Mouse (Mus musculus) thymus, postnatal 0 days (tissue): ENCODE results near the gene Olfr780. TPM values are rescaled to one million over a fixed set of nuclear protein-coding genes. Genes with fewer than 3 reads are reported as not detected.
"Not testable (repeated sequence)": the region's sequence is repeated elsewhere in the genome, so short reads cannot be mapped to it uniquely, and the experiment has no call there.

Experiments
- DNase-seq: peaks from one replicate; pipeline ENCODE4 v3.0.0-alpha.2; 2015; ENCODE audit warnings: low spot score
- polyA plus RNA-seq: library from polyadenylated mRNA; unstranded; fragments of >200 nt; fragmentation: Nextera tagmentation; extraction: Ambion mirVana; gene quantifications from 2 replicates; pipeline ENCODE4 v1.2.1, GENCODE M21; 2015

The Olfr780 gene
- not detected in 2 replicates for polyA plus RNA-seq

GRCm38 (mm10) chr10:129317817-129318216 lies at the start of gene Olfr780:
Gene Olfr780, plus strand, starts transcription at chr10:129318117.
- DNase-seq, result no peak

GRCm38 (mm10) chr10:129271081-129271535 lies 46.8 kb upstream of the Olfr780 start, which contains the start of gene Olfr777:
Gene Olfr777, minus strand, starts transcription at chr10:129271485.
- no peak for DNase-seq

DNA sequence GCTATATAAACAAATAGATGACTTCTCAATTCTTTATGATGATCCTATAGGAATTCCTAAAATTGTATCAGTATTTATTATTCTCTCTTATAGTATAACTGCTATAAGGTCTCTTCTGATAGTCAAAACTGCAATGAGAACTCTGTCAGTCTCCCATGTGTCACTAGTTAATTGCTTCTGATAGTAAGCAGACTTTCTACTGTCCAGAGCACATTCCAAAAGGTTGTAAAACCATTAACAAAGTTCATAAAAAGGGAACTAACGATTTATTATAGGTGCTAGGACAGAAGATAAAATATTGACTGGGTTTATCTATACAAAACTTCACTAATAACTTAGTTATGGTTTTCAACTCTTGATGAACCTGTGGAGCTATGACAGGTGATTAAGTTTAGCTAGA lies 4.9 kb upstream of the Olfr780 start:
- not testable (repeated sequence) for DNase-seq

DNA sequence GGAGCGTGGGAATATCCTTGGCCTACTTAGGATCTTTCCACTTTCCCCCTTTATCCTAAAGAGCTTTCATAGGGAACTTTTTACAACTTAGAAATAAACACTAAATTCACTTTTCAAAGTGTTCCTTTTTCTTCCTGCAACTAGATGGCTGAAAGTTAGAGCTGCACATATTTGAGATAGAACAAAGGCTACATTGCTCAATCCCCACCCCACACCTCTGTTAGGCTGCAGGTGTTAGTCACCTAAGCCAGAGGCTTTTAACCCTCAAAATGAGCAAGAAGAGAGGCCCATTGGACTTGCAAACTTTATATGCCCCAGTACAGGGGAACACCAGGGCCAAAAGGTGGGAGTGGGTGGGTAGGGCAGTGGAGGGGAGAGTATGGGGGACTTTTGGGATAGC lies 4.4 kb upstream of the Olfr780 start:
- not testable (repeated sequence) for DNase-seq

- no peak for DNase-seq
These were observed 10.6 kb downstream of the Olfr780 start, which contains the start of gene Olfr781 for GRCm38 (mm10) chr10:129328554-129328953. Gene Olfr781, plus strand, starts transcription at chr10:129328854.

DNA sequence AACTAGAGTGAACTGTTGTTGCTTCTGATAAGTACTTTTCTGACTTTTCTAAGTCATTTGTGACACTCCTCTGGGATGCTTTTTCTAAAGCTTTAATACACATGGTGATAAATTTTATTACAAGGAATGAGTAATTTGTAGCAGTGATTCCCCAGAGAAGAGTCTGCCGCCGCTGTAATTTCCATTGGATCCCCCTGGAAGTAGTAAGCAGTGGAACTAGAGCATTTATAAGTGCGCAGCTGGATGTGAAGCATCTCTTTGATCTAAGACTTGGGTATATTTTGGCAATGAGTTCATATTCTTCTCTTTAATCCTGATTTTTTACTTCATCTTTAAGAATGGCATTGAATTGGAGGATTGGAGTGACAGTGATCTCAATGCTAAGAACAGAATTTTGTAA lies 30.6 kb downstream of the Olfr780 start, which contains the start of gene Olfr782:
Olfr782 (plus strand) TSS at position 301 of the 400 bp plus-strand sequence.
- DNase-seq, result no peak

DNA sequence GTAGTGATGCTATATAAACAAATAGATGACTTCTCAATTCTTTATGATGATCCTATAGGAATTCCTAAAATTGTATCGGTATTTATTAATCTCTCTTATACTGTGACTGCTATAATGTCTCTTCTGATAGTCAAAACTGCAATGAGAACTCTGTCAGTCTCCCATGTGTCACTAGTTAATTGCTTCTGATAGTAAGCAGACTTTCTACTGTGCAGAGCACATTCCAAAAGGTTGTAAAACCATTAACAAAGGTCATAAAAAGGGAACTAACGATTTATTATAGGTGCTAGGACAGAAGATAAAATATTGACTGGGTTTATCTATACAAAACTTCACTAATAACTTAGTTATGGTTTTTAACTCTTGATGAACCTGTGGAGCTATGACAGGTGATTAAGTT lies 34.6 kb downstream of the Olfr780 start:
- not testable (repeated sequence) for DNase-seq

DNA sequence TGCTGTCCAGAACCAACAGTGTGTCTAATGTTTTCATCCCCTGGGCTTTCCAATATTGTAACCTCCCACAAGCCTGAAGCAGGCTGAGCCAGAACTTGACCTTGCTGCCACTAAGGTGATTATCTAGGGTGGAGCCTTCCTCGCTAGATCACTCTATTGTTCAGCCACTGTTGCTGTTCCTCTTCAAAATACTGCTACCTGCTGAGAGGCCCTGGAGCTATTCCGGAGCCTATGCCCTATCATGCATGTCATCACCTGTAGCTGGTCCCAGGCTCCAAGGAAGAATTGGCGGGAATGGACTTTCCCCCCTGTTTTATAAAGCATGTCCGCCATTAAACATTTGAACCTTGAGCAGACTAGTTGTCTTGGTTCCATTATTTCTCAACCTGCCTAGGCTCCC lies 38.6 kb downstream of the Olfr780 start:
- DNase-seq, result not testable (repeated sequence)

DNA sequence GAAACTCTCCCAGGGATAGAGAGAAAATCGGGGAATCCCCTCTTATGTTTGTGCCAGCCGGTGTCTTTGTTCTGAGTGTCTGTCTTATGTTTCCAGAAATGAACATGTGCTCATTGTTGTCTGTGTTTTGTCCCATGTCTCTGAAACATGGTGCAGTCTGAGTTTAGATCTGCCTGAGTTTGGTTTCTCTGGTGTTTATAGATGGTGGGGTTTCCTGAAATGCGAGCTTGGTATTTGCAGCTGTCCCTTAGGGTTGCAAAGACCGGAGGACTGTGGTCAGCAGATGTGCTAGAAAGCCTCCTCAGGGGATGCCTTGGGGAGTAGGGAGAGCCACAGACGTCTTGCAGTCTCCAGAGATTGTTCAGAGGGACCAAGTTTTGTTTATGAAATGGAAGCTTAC lies 39.4 kb downstream of the Olfr780 start:
- no peak for DNase-seq

Other genes with a start within 250 kb of the Olfr780 start
- gene Olfr766-ps1, start 249.1 kb upstream of the Olfr780 start, polyA plus RNA-seq, result not detected in 2 replicates
- not detected in 2 replicates for gene Olfr767, start 235.2 kb upstream of the Olfr780 start, polyA plus RNA-seq
- not detected in 2 replicates for gene Olfr768, start 218.7 kb upstream of the Olfr780 start, polyA plus RNA-seq
- gene Olfr769, start 200.3 kb upstream of the Olfr780 start, polyA plus RNA-seq, result not detected in 2 replicates
- not detected in 2 replicates for gene Olfr770, start 179.1 kb upstream of the Olfr780 start, polyA plus RNA-seq
- not detected in 2 replicates for gene Olfr771, start 153.4 kb upstream of the Olfr780 start, polyA plus RNA-seq
- not detected in 2 replicates for gene Olfr772, start 140.2 kb upstream of the Olfr780 start, polyA plus RNA-seq
- not detected in 2 replicates for gene Olfr773, start 130.7 kb upstream of the Olfr780 start, polyA plus RNA-seq
- gene Olfr774, start 81.9 kb upstream of the Olfr780 start, polyA plus RNA-seq, result not detected in 2 replicates
- gene Olfr775, start 69.7 kb upstream of the Olfr780 start, polyA plus RNA-seq, result not detected in 2 replicates
- not detected in 2 replicates for gene Olfr776, start 59.0 kb upstream of the Olfr780 start, polyA plus RNA-seq
- not detected in 2 replicates for gene Olfr777, start 46.6 kb upstream of the Olfr780 start, polyA plus RNA-seq
- not detected in 2 replicates for gene Olfr781, start 10.7 kb downstream of the Olfr780 start, polyA plus RNA-seq
- not detected in 2 replicates for gene Olfr782, start 30.7 kb downstream of the Olfr780 start, polyA plus RNA-seq
- 0.05 and 0.08 TPM in 2 replicates for gene Olfr784, start 66.0 kb downstream of the Olfr780 start, polyA plus RNA-seq
- not detected in 2 replicates for gene Olfr785, start 87.3 kb downstream of the Olfr780 start, polyA plus RNA-seq
- not detected in 2 replicates for gene Olfr786, start 109.2 kb downstream of the Olfr780 start, polyA plus RNA-seq
- gene Olfr787, start 143.7 kb downstream of the Olfr780 start, polyA plus RNA-seq, result not detected in 2 replicates
- gene Olfr788, start 152.9 kb downstream of the Olfr780 start, polyA plus RNA-seq, result not detected in 2 replicates
- not detected in 2 replicates for gene Olfr789, start 166.6 kb downstream of the Olfr780 start, polyA plus RNA-seq
- gene Olfr790, start 180.4 kb downstream of the Olfr780 start, polyA plus RNA-seq, result not detected in 2 replicates
- gene Olfr791, start 203.7 kb downstream of the Olfr780 start, polyA plus RNA-seq, result not detected in 2 replicates
- not detected in 2 replicates for gene Olfr792, start 221.0 kb downstream of the Olfr780 start, polyA plus RNA-seq
- not detected in 2 replicates for gene Olfr794, start 249.5 kb downstream of the Olfr780 start, polyA plus RNA-seq